Mouse (Mus musculus): ENCODE data around the gene Add2.

DNA sequence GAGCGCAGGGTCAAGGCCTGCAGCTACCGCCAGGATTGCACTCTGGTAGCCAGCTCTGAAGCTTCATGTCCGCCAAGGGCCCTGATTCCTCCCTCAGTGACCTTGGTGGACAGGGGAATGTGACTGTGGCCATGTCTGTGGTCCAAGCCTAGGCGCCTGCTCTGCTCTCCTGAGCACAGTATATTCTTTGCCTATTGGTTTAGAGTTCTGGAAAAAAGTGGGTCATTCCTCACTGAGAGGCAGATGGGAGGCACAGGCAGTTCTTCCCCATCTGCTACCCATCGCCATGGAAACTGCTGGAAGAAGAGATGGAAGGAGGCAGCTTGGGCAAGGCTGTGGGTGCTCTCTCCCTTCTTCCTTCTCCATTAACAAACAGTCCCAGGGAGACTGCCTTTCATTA lies 74.4 kb downstream of the Add2 start:
- TF ChIP-seq CTCF (IDR thresholded peaks at IDR 0.05; ENCODE audit: control insufficient read depth, insufficient read depth, insufficient replicate concordance, low read depth, low read length) = no peak
- TF ChIP-seq POLR2A (IDR thresholded peaks at IDR 0.05; ENCODE audit: control insufficient read depth, low read depth, low read length) = no peak
